8 mouse cellular contexts compared by ENCODE assay signal in genomic region chr11:100570430-100571201, GRCm38 (mm10). TPM values are rescaled to one million over a fixed set of nuclear protein-coding genes. Genes with fewer than 3 reads are reported as not detected.
A peak's percentile ranks its signal among the peaks of the same experiment; 100 is the strongest.
DNase-seq lines count a peak whose midpoint lies in the region; ATAC-seq and TF ChIP-seq lines count a peak whose summit lies in the region.

No protein-coding gene starts in this region.

- peak; percentile 73 for TF ChIP-seq CTCF in bone marrow, adult 2 months (IDR thresholded peaks at IDR 0.05; ENCODE audit: control insufficient read depth, insufficient read depth, low read length)

- no peak for ATAC-seq in embryonic facial prominence, embryonic 13.5 days (ENCODE audit: insufficient number of reproducible peaks, insufficient read depth, low FRiP score, low TSS enrichment, low read depth)
- no peak for ATAC-seq in heart, embryonic 11.5 days (replicated peaks; ENCODE audit: insufficient number of reproducible peaks, low FRiP score, low TSS enrichment)
- no peak for ATAC-seq in kidney, embryonic 15.5 days (replicated peaks; ENCODE audit: low FRiP score)
- ATAC-seq in liver, embryonic 11.5 days (replicated peaks; ENCODE audit: low FRiP score) = peak; percentile 37; the same call in 1 of the 2 replicates
- ATAC-seq in monocyte, adult 5-6 weeks (replicated peaks; ENCODE audit: insufficient number of reproducible peaks, low FRiP score, low TSS enrichment, poor library complexity, severe bottlenecking) = peak; percentile 69

- H3K4me1 ChIP-seq in bone marrow, adult 2 months (ENCODE audit: control insufficient read depth, insufficient read depth, low read length) = peaks cover 2% of the 10 kb centered on the region; the same call in 1 of the 2 replicates
- H3K4me1 ChIP-seq in embryonic facial prominence, embryonic 13.5 days = peaks cover 15% of the 10 kb centered on the region
- H3K4me1 ChIP-seq in heart, embryonic 11.5 days (ENCODE audit: control insufficient read depth, insufficient read depth, low read length) = peaks cover 12% of the 10 kb centered on the region
- H3K4me1 ChIP-seq in kidney, embryonic 15.5 days = peaks cover 30% of the 10 kb centered on the region
- peaks cover 20% of the 10 kb centered on the region for H3K4me1 ChIP-seq in liver, embryonic 11.5 days (replicated peaks; ENCODE audit: control insufficient read depth, insufficient read depth, low read length)

- no peaks in the 10 kb centered on the region for H3K36me3 ChIP-seq in embryonic facial prominence, embryonic 13.5 days
- H3K36me3 ChIP-seq in heart, embryonic 11.5 days (ENCODE audit: control insufficient read depth, insufficient read depth, low read length) = no peaks in the 10 kb centered on the region
- no peaks in the 10 kb centered on the region for H3K36me3 ChIP-seq in kidney, embryonic 15.5 days
- no peaks in the 10 kb centered on the region for H3K36me3 ChIP-seq in liver, embryonic 11.5 days (ENCODE audit: control insufficient read depth, insufficient read depth, low read length)
- H3K36me3 ChIP-seq in splenic B cell, adult 2 months (ENCODE audit: control insufficient read depth, insufficient read depth, low read length, poor library complexity, severe bottlenecking) = no peaks in the 10 kb centered on the region

- TF ChIP-seq POLR2A in bone marrow, adult 2 months (IDR thresholded peaks at IDR 0.05; ENCODE audit: borderline replicate concordance, control insufficient read depth, low read depth, low read length) = no peak

- H3K27ac ChIP-seq in bone marrow, adult 2 months (ENCODE audit: control insufficient read depth, insufficient read depth, low read depth, low read length, poor library complexity) = no peak overlapping the region
- H3K27ac ChIP-seq in embryonic facial prominence, embryonic 13.5 days = no peak overlapping the region
- H3K27ac ChIP-seq in heart, embryonic 11.5 days (ENCODE audit: low read depth, low read length) = no peak overlapping the region
- no peak overlapping the region for H3K27ac ChIP-seq in kidney, embryonic 15.5 days
- H3K27ac ChIP-seq in liver, embryonic 11.5 days (ENCODE audit: low read depth, low read length) = no peak overlapping the region

- peak; percentile 79 to 80 for DNase-seq in B cell, adult 2 months
- DNase-seq in liver, embryonic 11.5 days (ENCODE audit: low spot score) = peak; percentile 65
- DNase-seq in splenic B cell, adult 2 months (ENCODE audit: low read depth, low spot score) = peak; percentile 84

- peaks cover 14% of the 10 kb centered on the region for H3K27me3 ChIP-seq in embryonic facial prominence, embryonic 13.5 days
- H3K27me3 ChIP-seq in heart, embryonic 11.5 days (ENCODE audit: control insufficient read depth, insufficient read depth, low read length) = peaks cover 13% of the 10 kb centered on the region
- peaks cover 14% of the 10 kb centered on the region; the same call in 1 of the 2 replicates for H3K27me3 ChIP-seq in kidney, embryonic 15.5 days
- H3K27me3 ChIP-seq in liver, embryonic 11.5 days (replicated peaks; ENCODE audit: control insufficient read depth, insufficient read depth, low read length) = 0 out of 2 replicates have a peak, but pooled peaks cover 2% of the 10 kb centered on the region
- H3K27me3 ChIP-seq in splenic B cell, adult 2 months (ENCODE audit: control insufficient read depth, insufficient read depth, low read length, poor library complexity, severe bottlenecking) = no peaks in the 10 kb centered on the region

- H3K4me2 ChIP-seq in embryonic facial prominence, embryonic 13.5 days = peak overlapping the region; percentile 50
- H3K4me2 ChIP-seq in heart, embryonic 11.5 days = peak overlapping the region; percentile 62
- peak overlapping the region; percentile 57 for H3K4me2 ChIP-seq in kidney, embryonic 15.5 days
- H3K4me2 ChIP-seq in liver, embryonic 11.5 days = peak overlapping the region; percentile 56

- peak overlapping the region; percentile 36 for H3K4me3 ChIP-seq in bone marrow, adult 2 months (replicated peaks; ENCODE audit: control insufficient read depth, low read depth, low read length)
- H3K4me3 ChIP-seq in embryonic facial prominence, embryonic 13.5 days = peak overlapping the region; percentile 8; the same call in 1 of the 2 replicates
- H3K4me3 ChIP-seq in heart, embryonic 11.5 days (ENCODE audit: low read depth, low read length) = peak overlapping the region; percentile 6
- peak overlapping the region; percentile 28 for H3K4me3 ChIP-seq in kidney, embryonic 15.5 days (replicated peaks)
- H3K4me3 ChIP-seq in liver, embryonic 11.5 days (ENCODE audit: low read depth, low read length) = peak overlapping the region; percentile 21; the same call in 1 of the 2 replicates

- H3K9me3 ChIP-seq in embryonic facial prominence, embryonic 13.5 days = no peaks in the 10 kb centered on the region
- no peaks in the 10 kb centered on the region for H3K9me3 ChIP-seq in heart, embryonic 11.5 days (replicated peaks; ENCODE audit: control insufficient read depth, low read length)
- no peaks in the 10 kb centered on the region for H3K9me3 ChIP-seq in kidney, embryonic 15.5 days (replicated peaks)
- H3K9me3 ChIP-seq in liver, embryonic 11.5 days (ENCODE audit: control insufficient read depth, low read length) = no peaks in the 10 kb centered on the region

- WGBS in bone marrow, adult 2 months = 8% methylated on average over 8 of the region's 8 CpGs
- WGBS in embryonic facial prominence, embryonic 13.5 days = 9% methylated on average over 8 of the region's 8 CpGs
- 7% methylated on average over 8 of the region's 8 CpGs for WGBS in heart, embryonic 11.5 days (ENCODE audit: insufficient replicate concordance)
- 8% methylated on average over 8 of the region's 8 CpGs for WGBS in kidney, embryonic 15.5 days
- 11% methylated on average over 8 of the region's 8 CpGs for WGBS in liver, embryonic 11.5 days

- H3K9ac ChIP-seq in embryonic facial prominence, embryonic 13.5 days = peak overlapping the region; percentile 51; the same call in 1 of the 2 replicates
- H3K9ac ChIP-seq in heart, embryonic 11.5 days (ENCODE audit: low read depth, low read length) = no peak overlapping the region
- H3K9ac ChIP-seq in kidney, embryonic 15.5 days = 0 out of 2 replicates have a peak overlapping the region, but pooled peaks have one; percentile 30
- H3K9ac ChIP-seq in liver, embryonic 11.5 days (ENCODE audit: low read depth, low read length) = no peak overlapping the region

RNA-seq across cellular contexts. Expression of gene Cnp, which starts 4.1 kb away (rescaled TPM):
- polyA plus RNA-seq in bone marrow, adult 2 months (2011; ENCODE audit: insufficient read depth, insufficient read length, low replicate concordance, missing spikeins) = 25.0 and 35.7 TPM in 2 replicates
- 28.0 and 31.4 TPM in 2 replicates for polyA plus RNA-seq in embryonic facial prominence, embryonic 13.5 days (2015; fragmentation: Nextera tagmentation; extraction: Ambion mirVana)
- polyA plus RNA-seq in heart, embryonic 11.5 days (2014; fragmentation: Nextera tagmentation; extraction: Ambion mirVana) = 15.7 and 19.0 TPM in 2 replicates
- 25.3 and 29.6 TPM in 2 replicates for polyA plus RNA-seq in kidney, embryonic 15.5 days (2015; fragmentation: Nextera tagmentation; extraction: Ambion mirVana)
- 19.4 and 19.7 TPM in 2 replicates for polyA plus RNA-seq in liver, embryonic 11.5 days (2014; fragmentation: Nextera tagmentation; extraction: Ambion mirVana)
- 22.6 to 33.8 TPM (median 25.9 TPM) in 3 replicates for total RNA-seq in monocyte, adult 5-6 weeks (2017)

RNA-seq across cellular contexts. Expression of gene Ttc25, which starts 25.2 kb away (rescaled TPM):
- 0.35 TPM in 1 of 2 replicates, not detected in the other for polyA plus RNA-seq in bone marrow, adult 2 months (2011; ENCODE audit: insufficient read depth, insufficient read length, low replicate concordance, missing spikeins)
- polyA plus RNA-seq in embryonic facial prominence, embryonic 13.5 days (2015; fragmentation: Nextera tagmentation; extraction: Ambion mirVana) = 0.66 and 0.80 TPM in 2 replicates
- 0.31 and 1.1 TPM in 2 replicates for polyA plus RNA-seq in heart, embryonic 11.5 days (2014; fragmentation: Nextera tagmentation; extraction: Ambion mirVana)
- 0.99 and 1.1 TPM in 2 replicates for polyA plus RNA-seq in kidney, embryonic 15.5 days (2015; fragmentation: Nextera tagmentation; extraction: Ambion mirVana)
- polyA plus RNA-seq in liver, embryonic 11.5 days (2014; fragmentation: Nextera tagmentation; extraction: Ambion mirVana) = 0.18 and 0.26 TPM in 2 replicates
- 4.4 TPM in 1 of 3 replicates, not detected in the others for total RNA-seq in monocyte, adult 5-6 weeks (2017)

RNA-seq across cellular contexts. Expression of gene Acly, which starts 42.8 kb away (rescaled TPM):
- polyA plus RNA-seq in bone marrow, adult 2 months (2011; ENCODE audit: insufficient read depth, insufficient read length, low replicate concordance, missing spikeins) = 12.8 and 31.2 TPM in 2 replicates
- polyA plus RNA-seq in embryonic facial prominence, embryonic 13.5 days (2015; fragmentation: Nextera tagmentation; extraction: Ambion mirVana) = 138 and 141 TPM in 2 replicates
- 76.6 and 93.9 TPM in 2 replicates for polyA plus RNA-seq in heart, embryonic 11.5 days (2014; fragmentation: Nextera tagmentation; extraction: Ambion mirVana)
- 151 and 175 TPM in 2 replicates for polyA plus RNA-seq in kidney, embryonic 15.5 days (2015; fragmentation: Nextera tagmentation; extraction: Ambion mirVana)
- polyA plus RNA-seq in liver, embryonic 11.5 days (2014; fragmentation: Nextera tagmentation; extraction: Ambion mirVana) = 159 and 194 TPM in 2 replicates
- 104 to 134 TPM (median 105 TPM) in 3 replicates for total RNA-seq in monocyte, adult 5-6 weeks (2017)

RNA-seq across cellular contexts. Expression of gene Nkiras2, which starts 48.4 kb away (rescaled TPM):
- 7.5 and 13.1 TPM in 2 replicates for polyA plus RNA-seq in bone marrow, adult 2 months (2011; ENCODE audit: insufficient read depth, insufficient read length, low replicate concordance, missing spikeins)
- 78.9 and 79.0 TPM in 2 replicates for polyA plus RNA-seq in embryonic facial prominence, embryonic 13.5 days (2015; fragmentation: Nextera tagmentation; extraction: Ambion mirVana)
- 65.4 and 66.9 TPM in 2 replicates for polyA plus RNA-seq in heart, embryonic 11.5 days (2014; fragmentation: Nextera tagmentation; extraction: Ambion mirVana)
- 59.7 and 63.5 TPM in 2 replicates for polyA plus RNA-seq in kidney, embryonic 15.5 days (2015; fragmentation: Nextera tagmentation; extraction: Ambion mirVana)
- 35.4 and 36.5 TPM in 2 replicates for polyA plus RNA-seq in liver, embryonic 11.5 days (2014; fragmentation: Nextera tagmentation; extraction: Ambion mirVana)
- total RNA-seq in monocyte, adult 5-6 weeks (2017) = 49.6 to 69.8 TPM (median 54.5 TPM) in 3 replicates

RNA-seq across cellular contexts. Expression of gene Dnajc7, which starts 49.4 kb away (rescaled TPM):
- 603 and 838 TPM in 2 replicates for polyA plus RNA-seq in bone marrow, adult 2 months (2011; ENCODE audit: insufficient read depth, insufficient read length, low replicate concordance, missing spikeins)
- polyA plus RNA-seq in embryonic facial prominence, embryonic 13.5 days (2015; fragmentation: Nextera tagmentation; extraction: Ambion mirVana) = 277 and 293 TPM in 2 replicates
- 69.4 and 85.1 TPM in 2 replicates for polyA plus RNA-seq in heart, embryonic 11.5 days (2014; fragmentation: Nextera tagmentation; extraction: Ambion mirVana)
- polyA plus RNA-seq in kidney, embryonic 15.5 days (2015; fragmentation: Nextera tagmentation; extraction: Ambion mirVana) = 238 and 241 TPM in 2 replicates
- polyA plus RNA-seq in liver, embryonic 11.5 days (2014; fragmentation: Nextera tagmentation; extraction: Ambion mirVana) = 70.6 and 70.8 TPM in 2 replicates
- 239 to 305 TPM (median 293 TPM) in 3 replicates for total RNA-seq in monocyte, adult 5-6 weeks (2017)

Comparison
In these comparisons a context has a peak if more than half of its experiments do, and no peak if none do; other contexts are left out.
1. ATAC-seq: peak in liver, embryonic 11.5 days (single experiment) and monocyte, adult 5-6 weeks (single experiment); none in embryonic facial prominence, embryonic 13.5 days (single experiment), heart, embryonic 11.5 days (single experiment) and kidney, embryonic 15.5 days (single experiment).
2. H3K9ac ChIP-seq: peak in embryonic facial prominence, embryonic 13.5 days (single experiment) and kidney, embryonic 15.5 days (single experiment); none in heart, embryonic 11.5 days (single experiment) and liver, embryonic 11.5 days (single experiment).
3. Peak in every context shown above with its lines, with median percentiles within 50 percentile points of each other: DNase-seq, H3K4me3 ChIP-seq and H3K4me2 ChIP-seq.